In genomic region chr3:108719761-108720160, GRCm38 (mm10) we compare ENCODE assay signal across 12 mouse cellular contexts. TPM values are rescaled to one million over a fixed set of nuclear protein-coding genes. Genes with fewer than 3 reads are reported as not detected.
A peak's percentile ranks its signal among the peaks of the same experiment; 100 is the strongest.
DNase-seq lines count a peak whose midpoint lies in the region; ATAC-seq lines count a peak whose summit lies in the region.
"Had no signal": no experiment of that assay in that cellular context is flagged by ENCODE, and none has a peak within 500 bp of the region (broad histone marks: within the 10 kb centered on the region; RNA-seq: fewer than 3 reads in every experiment).

No protein-coding gene starts in this region.

- no peak overlapping the region for H3K9ac ChIP-seq in neural tube, embryonic 12.5 days
- peak overlapping the region; percentile 58 for H3K9ac ChIP-seq in limb, embryonic 13.5 days

- H3K4me2 ChIP-seq in neural tube, embryonic 12.5 days (replicated peaks) = peak overlapping the region; percentile 67
- peak overlapping the region; percentile 70 for H3K4me2 ChIP-seq in limb, embryonic 13.5 days (replicated peaks)

- DNase-seq in neural tube, embryonic 10.5 days (ENCODE audit: extremely low spot score, low spot score) = no peak
- no peak for DNase-seq in ovary, postnatal 36 days (ENCODE audit: low spot score)
- DNase-seq in spleen, postnatal 4 days (ENCODE audit: low spot score in 2 of 2) = no peak
- no peak for DNase-seq in cerebellum, postnatal 36 days
- DNase-seq: cerebellum, adult 9-11 months; heart, postnatal 14 days; kidney, postnatal 10 days had no signal

- H3K9me3 ChIP-seq in erythroblast, embryonic 14.5 days (ENCODE audit: control insufficient read depth, low read length) = no peaks in the 10 kb centered on the region
- H3K9me3 ChIP-seq in neural tube, embryonic 12.5 days = no peaks in the 10 kb centered on the region
- no peaks in the 10 kb centered on the region for H3K9me3 ChIP-seq in limb, embryonic 13.5 days

- H3K27me3 ChIP-seq in erythroblast, embryonic 14.5 days (ENCODE audit: control insufficient read depth) = no peaks in the 10 kb centered on the region
- H3K27me3 ChIP-seq in neural tube, embryonic 12.5 days (replicated peaks) = no peaks in the 10 kb centered on the region
- H3K27me3 ChIP-seq in limb, embryonic 13.5 days = no peaks in the 10 kb centered on the region

- no peak overlapping the region for H3K27ac ChIP-seq in neural tube, embryonic 12.5 days
- H3K27ac ChIP-seq in limb, embryonic 13.5 days = peak overlapping the region; percentile 44; the same call in 1 of the 2 replicates
- H3K27ac ChIP-seq: left cerebral cortex, adult 2 months had no signal

- ATAC-seq in erythroblast, adult 5-6 weeks (replicated peaks; ENCODE audit: low FRiP score, poor library complexity, severe bottlenecking) = no peak
- ATAC-seq in neural tube, embryonic 12.5 days (ENCODE audit: low FRiP score, low read depth) = no peak
- no peak for ATAC-seq in limb, embryonic 13.5 days (ENCODE audit: low FRiP score, low read depth)

- WGBS in neural tube, embryonic 12.5 days = 94% methylated on average over 3 of the region's 3 CpGs
- 63% methylated on average over 3 of the region's 3 CpGs for WGBS in limb, embryonic 13.5 days

- H3K4me3 ChIP-seq in erythroblast, embryonic 14.5 days (replicated peaks) = peak overlapping the region; percentile 99
- H3K4me3 ChIP-seq in neural tube, embryonic 12.5 days = no peak overlapping the region
- peak overlapping the region; percentile 82 for H3K4me3 ChIP-seq in limb, embryonic 13.5 days
- H3K4me3 ChIP-seq: left cerebral cortex, adult 2 months had no signal

- H3K4me1 ChIP-seq in erythroblast, embryonic 14.5 days (ENCODE audit: control insufficient read depth) = peaks cover 63% of the 10 kb centered on the region
- H3K4me1 ChIP-seq in neural tube, embryonic 12.5 days = peaks cover 22% of the 10 kb centered on the region
- peaks cover 37% of the 10 kb centered on the region for H3K4me1 ChIP-seq in limb, embryonic 13.5 days

- peaks cover 46% of the 10 kb centered on the region for H3K36me3 ChIP-seq in erythroblast, embryonic 14.5 days (ENCODE audit: control insufficient read depth)
- no peaks in the 10 kb centered on the region for H3K36me3 ChIP-seq in neural tube, embryonic 12.5 days
- 0 out of 2 replicates have a peak, but pooled peaks cover 4% of the 10 kb centered on the region for H3K36me3 ChIP-seq in limb, embryonic 13.5 days

RNA-seq across cellular contexts. Expression of gene Gpsm2, which starts 2.3 kb away (rescaled TPM):
- 2.1 and 2.9 TPM in 2 replicates for polyA plus RNA-seq in erythroblast, embryonic 14.5 days (2012)
- total RNA-seq in erythroblast, adult 5-6 weeks (2015; ENCODE audit: low replicate concordance) = 8.2 and 25.0 TPM in 2 replicates
- 47.5 and 64.2 TPM in 2 replicates for total RNA-seq in erythroblast, adult 5-6 weeks (2017; ENCODE audit: low replicate concordance)
- polyA plus RNA-seq in neural tube, embryonic 12.5 days (2016; fragmentation: Nextera tagmentation; extraction: Ambion mirVana) = 83.7 and 83.9 TPM in 2 replicates
- polyA plus RNA-seq in limb, embryonic 13.5 days (2015; fragmentation: Nextera tagmentation; extraction: Ambion mirVana) = 96.7 and 103 TPM in 2 replicates

RNA-seq across cellular contexts. Expression of gene Aknad1, which starts 19.7 kb away (rescaled TPM):
- 0.01 and 0.04 TPM in 2 replicates for polyA plus RNA-seq in erythroblast, embryonic 14.5 days (2012)
- total RNA-seq in erythroblast, adult 5-6 weeks (2015; ENCODE audit: low replicate concordance) = 1.3 and 6.3 TPM in 2 replicates
- 1.6 and 8.6 TPM in 2 replicates for total RNA-seq in erythroblast, adult 5-6 weeks (2017; ENCODE audit: low replicate concordance)
- 0.08 and 0.09 TPM in 2 replicates for polyA plus RNA-seq in neural tube, embryonic 12.5 days (2016; fragmentation: Nextera tagmentation; extraction: Ambion mirVana)
- 1.8 TPM in 2 replicates for polyA plus RNA-seq in limb, embryonic 13.5 days (2015; fragmentation: Nextera tagmentation; extraction: Ambion mirVana)
- total RNA-seq: left cerebral cortex, adult 2 months had no signal

Comparison
In these comparisons a context has a peak if more than half of its experiments do, and no peak if none do; other contexts are left out.
1. RNA of gene Gpsm2, which starts 2.3 kb away (polyA plus RNA-seq): 96.7 to 103 TPM in limb, embryonic 13.5 days and 83.7 to 83.9 TPM in neural tube, embryonic 12.5 days; 2.1 to 2.9 TPM in erythroblast, embryonic 14.5 days; every median in the first group is over 10 times any median in the second.